Mouse (Mus musculus) right cerebral cortex, postnatal 10 days (tissue): ENCODE measurements around the gene Zbtb18.

ENCODE experiments used
- DNase-seq, 2 experiments: peaks; one replicate each; pipeline ENCODE4 v3.0.0; 2021; ENCODE audit warnings: low spot score in 2 of 2

The Zbtb18 gene

GRCm38 (mm10) chr1:177447086-177447485 is 4.9 kb downstream of the Zbtb18 start:
- DNase-seq, result peak; percentile 54 to 69

- DNase-seq, result peak in 1 of 2 experiments; percentile 47
Observed at GRCm38 (mm10) chr1:177447541-177448111, 5.5 kb downstream of the Zbtb18 start.

- DNase-seq, result peak; percentile 50 to 66
Observed at GRCm38 (mm10) chr1:177448121-177448561, 6.0 kb downstream of the Zbtb18 start.

- no peak for DNase-seq
Observed at GRCm38 (mm10) chr1:177448921-177449320, 6.8 kb downstream of the Zbtb18 start.

GRCm38 (mm10) chr1:177449857-177450256 is 7.7 kb downstream of the Zbtb18 start:
- DNase-seq, result peak in 1 of 2 experiments; percentile 15

- no peak for DNase-seq
Observed at GRCm38 (mm10) chr1:177451041-177451440, 8.9 kb downstream of the Zbtb18 start.

GRCm38 (mm10) chr1:177451991-177452431 is 9.9 kb downstream of the Zbtb18 start:
- no peak for DNase-seq

GRCm38 (mm10) chr1:177452987-177453386 is 10.8 kb downstream of the Zbtb18 start:
- no peak for DNase-seq

GRCm38 (mm10) chr1:177453806-177454205 is 11.7 kb downstream of the Zbtb18 start:
- no peak for DNase-seq

- DNase-seq, result no peak
Observed at GRCm38 (mm10) chr1:177454492-177454891, 12.3 kb downstream of the Zbtb18 start.

- no peak for DNase-seq
Observed at GRCm38 (mm10) chr1:177455466-177455865, 13.3 kb downstream of the Zbtb18 start.

GRCm38 (mm10) chr1:177456208-177456607 is 14.1 kb downstream of the Zbtb18 start:
- DNase-seq, result no peak

- no peak for DNase-seq
Observed at GRCm38 (mm10) chr1:177456772-177457171, 14.6 kb downstream of the Zbtb18 start.

- no peak for DNase-seq
Observed at GRCm38 (mm10) chr1:177457981-177458380, 15.8 kb downstream of the Zbtb18 start.

GRCm38 (mm10) chr1:177458456-177459389 is 16.6 kb downstream of the Zbtb18 start:
- DNase-seq, result peak in 1 of 2 experiments; percentile 34

- no peak for DNase-seq
Observed at GRCm38 (mm10) chr1:177459536-177459935, 17.4 kb downstream of the Zbtb18 start.

- no peak for DNase-seq
Observed at GRCm38 (mm10) chr1:177467150-177467549, 25.0 kb downstream of the Zbtb18 start.

- DNase-seq, result peak in 1 of 2 experiments; percentile 58
Observed at GRCm38 (mm10) chr1:177468436-177468835, 26.3 kb downstream of the Zbtb18 start.

GRCm38 (mm10) chr1:177470091-177470490 is 27.9 kb downstream of the Zbtb18 start:
- no peak for DNase-seq

GRCm38 (mm10) chr1:177470951-177471350 is 28.8 kb downstream of the Zbtb18 start:
- DNase-seq, result no peak

- DNase-seq, result no peak
Observed at GRCm38 (mm10) chr1:177475542-177476197, 33.5 kb downstream of the Zbtb18 start.

- DNase-seq, result no peak
Observed at GRCm38 (mm10) chr1:177478578-177478977, 36.4 kb downstream of the Zbtb18 start.
